Mouse (Mus musculus): ENCODE data around the gene Ube2o.

Gene Ube2o

GRCm38 (mm10) chr11:116581376-116581814 lies at the start of gene Ube2o:
Gene Ube2o (minus strand): TSS chr11:116581447.
- DNase-seq (ENCODE audit: low spot score in 2 of 2): peak; percentile 42 to 83

DNA sequence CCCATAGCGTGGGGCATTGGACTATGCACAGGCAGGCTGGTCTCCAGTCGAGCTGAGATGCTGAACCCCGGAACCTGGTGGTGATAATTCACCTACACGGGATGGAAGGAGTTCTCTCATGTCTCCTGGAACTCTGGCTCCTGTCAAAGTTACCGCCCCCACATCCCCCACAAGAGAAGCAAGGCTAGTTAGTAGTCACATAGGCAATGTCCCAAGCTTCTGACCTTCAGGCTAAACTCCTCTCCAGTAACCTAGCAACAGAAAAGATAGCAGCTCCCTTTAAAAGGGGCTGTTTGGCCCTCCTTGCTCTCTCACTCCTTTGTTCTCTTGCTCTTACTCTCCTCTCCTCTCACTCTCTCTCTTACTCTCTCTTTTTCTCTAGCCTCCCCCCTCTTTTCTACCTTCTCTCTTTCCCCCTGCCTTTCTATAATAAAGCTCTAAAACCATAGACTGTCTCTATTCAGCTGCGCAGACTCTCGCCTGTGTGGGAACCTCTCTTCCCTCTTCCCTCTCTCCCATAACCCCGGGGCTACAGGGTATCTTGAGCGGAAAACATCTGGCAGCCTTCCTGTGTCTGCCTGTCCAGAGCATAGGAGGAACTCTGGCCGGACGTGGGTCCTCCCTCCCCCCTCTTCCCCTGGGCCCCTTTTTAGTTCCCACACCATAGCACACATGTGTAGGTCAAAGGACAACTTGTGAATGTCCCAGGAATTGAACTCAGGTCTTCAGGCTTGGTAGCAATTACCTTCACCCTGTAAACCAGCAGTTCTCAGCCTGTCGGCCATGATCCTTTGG lies 49.1 kb upstream of the Ube2o start:
- no peak for DNase-seq (ENCODE audit: low spot score in 2 of 2)

- DNase-seq (ENCODE audit: low spot score in 2 of 2): no peak
Measured at GRCm38 (mm10) chr11:116629472-116629871, 48.2 kb upstream of the Ube2o start.

DNA sequence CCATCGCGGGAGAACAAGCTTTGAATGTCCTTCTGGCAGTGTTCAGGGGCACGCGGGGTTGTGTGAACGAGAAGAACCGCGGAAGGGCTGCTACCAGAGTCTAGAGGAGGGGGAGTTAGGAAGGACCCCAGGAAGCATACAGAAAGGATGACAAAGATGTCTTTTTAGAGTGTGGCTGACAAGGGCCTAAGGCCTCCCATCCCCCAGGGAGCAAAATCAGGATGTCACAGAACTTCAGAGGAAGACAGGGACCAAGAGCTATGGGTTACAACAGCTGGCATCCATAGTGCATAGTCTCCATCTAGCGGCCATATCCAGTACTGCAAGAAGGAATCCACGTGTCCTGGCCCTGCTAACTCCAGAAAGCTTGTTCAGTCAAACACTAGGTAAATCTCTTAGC lies 47.5 kb upstream of the Ube2o start:
- peak in 1 of 2 experiments; percentile 94 for DNase-seq (ENCODE audit: low spot score in 2 of 2)

DNA sequence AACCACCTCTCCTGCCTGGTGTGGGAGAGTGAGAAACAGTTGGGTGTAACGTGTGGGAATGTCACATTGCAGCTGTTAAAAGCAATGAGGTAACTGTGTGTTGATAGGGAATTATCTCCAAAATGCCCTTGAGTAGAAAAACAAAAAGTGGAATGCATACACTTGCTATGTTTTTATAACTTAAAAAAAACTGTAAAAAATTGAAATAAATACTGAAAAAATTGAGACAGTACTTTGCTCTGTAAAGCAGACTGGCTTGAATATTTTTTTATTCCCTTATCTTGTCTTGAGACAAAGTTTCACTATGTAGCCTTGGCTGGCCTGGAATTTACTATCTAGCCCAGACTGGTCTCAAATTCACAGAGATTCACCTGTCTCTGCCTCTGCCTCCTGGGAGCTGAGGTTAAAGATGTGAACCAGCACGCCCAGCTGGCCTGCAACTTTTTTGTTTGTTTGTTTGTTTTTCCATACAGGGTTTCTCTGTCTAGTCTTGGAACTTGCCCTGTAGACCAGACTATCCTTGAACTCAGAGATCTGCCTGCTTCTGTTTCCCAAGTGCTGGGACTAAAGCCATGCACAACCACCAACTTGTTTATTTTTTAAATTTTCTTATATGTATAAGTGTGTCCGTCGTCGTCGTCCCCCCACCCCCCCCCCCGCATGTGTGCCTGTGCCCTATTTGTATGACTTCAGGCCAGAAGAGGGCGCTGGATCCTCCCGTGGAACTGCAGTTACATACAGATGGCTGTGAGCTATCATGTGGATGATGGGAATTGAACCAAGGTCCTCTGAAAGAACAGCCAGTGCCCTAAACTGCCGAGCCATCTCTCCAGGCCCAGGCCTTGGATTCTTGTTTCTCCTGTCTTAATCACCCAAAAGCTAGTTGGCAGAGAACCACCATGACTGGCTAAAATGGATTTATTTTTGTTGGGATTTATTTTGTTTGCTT lies 46.1 kb upstream of the Ube2o start:
- DNase-seq (ENCODE audit: low spot score in 2 of 2): no peak

DNA sequence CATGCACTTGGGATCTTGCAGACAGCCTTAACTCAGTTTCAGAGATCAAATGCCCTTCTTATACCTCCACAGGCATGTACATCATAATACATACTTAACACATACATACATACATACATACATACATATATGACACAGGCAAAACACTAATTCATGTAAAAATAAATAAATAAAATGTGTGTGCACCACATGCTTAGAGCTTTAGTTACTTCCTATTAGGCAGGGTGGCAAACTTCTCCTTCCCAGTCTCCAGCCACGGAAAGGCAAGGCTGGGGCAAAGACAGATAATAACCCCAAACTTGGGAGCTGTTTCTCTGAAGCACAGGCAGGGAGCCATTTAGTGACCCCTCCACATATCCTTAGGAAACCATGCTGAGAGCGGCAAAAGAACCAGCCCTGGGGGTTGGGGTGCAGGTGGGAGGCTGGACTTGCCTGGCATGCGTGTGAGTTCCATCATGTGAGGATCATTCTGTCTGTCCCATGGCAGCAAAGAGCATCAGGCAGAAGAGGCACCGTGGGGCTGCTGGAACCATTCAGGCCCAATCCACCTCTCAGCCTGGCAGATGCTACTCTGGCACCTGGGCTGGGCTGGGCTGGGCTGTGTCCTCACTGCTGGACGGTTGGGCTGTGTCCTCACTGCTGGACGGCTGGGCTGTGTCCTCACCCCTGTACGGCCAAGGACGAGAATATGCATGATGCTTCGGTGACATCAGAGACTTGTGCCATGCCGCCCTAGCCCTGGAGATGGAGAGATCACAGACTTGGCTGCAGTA lies 45.2 kb upstream of the Ube2o start, which contains the start of gene Rhbdf2:
Rhbdf2 (minus strand) TSS at position 721 of the 773 bp plus-strand sequence.
- no peak for DNase-seq (ENCODE audit: low spot score in 2 of 2)

GRCm38 (mm10) chr11:116625081-116626000 lies 44.1 kb upstream of the Ube2o start:
- DNase-seq (ENCODE audit: low spot score in 2 of 2): no peak

DNA sequence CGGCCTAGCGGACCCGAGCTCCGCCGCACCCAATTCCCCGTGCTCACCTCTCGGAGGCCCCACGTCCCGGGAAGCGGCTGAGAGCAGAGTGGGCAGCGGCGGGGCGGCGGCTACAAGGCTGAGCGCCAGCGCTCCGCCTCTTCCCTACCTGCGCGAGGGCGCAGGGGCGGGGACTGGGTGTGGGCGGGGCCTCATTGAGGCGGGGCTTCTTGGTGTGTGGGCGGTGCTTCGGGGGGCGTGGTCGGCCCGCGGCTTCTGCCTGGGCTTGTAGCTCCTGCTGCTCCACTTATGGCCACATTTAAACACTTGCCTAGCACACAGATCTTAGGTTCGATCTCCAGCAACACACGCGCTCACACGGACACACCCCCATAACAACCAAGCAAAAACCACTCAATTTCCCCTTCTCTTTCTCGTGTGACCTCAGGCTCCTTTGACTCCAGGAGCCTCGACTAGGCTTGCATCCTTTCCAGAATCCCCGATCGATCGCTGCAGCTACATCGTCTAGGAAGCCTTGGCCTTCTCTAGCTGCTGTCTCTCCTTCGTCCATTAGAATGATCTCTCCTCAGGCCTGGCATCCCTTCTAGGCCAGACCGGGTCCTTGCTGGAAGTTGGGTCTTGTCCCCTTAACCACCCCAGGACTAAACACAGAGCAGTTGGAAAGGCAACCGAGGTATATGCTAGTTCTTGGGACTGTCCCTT lies 43.0 kb upstream of the Ube2o start:
- no peak for DNase-seq (ENCODE audit: low spot score in 2 of 2)

GRCm38 (mm10) chr11:116623281-116624124 lies 42.3 kb upstream of the Ube2o start:
- no peak for DNase-seq (ENCODE audit: low spot score in 2 of 2)

- peak in 1 of 2 experiments; percentile 38 for DNase-seq (ENCODE audit: low spot score in 2 of 2)
Measured at GRCm38 (mm10) chr11:116621258-116621704, 40.0 kb upstream of the Ube2o start.

DNA sequence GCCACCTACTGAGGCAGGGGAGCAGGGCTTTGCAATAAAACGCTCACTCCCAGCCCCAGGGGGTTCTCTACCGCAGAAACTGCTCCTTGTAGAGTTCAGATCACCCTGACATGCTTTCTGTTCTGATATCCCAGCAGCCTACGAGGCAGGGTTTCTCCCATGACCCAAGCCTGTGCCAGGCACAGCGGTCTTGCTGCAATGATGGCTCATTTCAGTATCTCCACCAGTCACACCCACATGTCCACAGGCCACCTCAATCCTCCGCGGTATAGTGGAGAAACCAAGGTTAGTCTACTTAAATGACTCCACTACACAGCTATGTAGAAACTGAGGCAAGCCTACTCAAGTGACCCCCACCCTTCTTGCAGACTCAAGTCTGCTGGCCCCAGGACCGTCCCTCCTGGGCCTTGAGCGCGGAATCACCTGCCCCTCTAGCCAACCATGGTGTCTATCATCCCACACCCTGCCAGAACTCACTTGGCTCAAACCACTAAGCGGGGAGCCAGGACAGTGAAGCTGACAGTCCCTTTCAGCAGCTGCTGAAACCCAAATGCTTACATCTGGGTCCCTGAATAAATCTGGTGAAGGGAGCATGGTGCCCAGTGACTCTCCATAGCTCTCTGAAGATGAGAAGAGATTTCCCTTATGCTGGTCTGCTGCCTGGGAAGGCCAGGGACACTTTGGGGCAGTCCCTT lies 39.5 kb upstream of the Ube2o start:
- DNase-seq (ENCODE audit: low spot score in 2 of 2): no peak

GRCm38 (mm10) chr11:116620073-116620472 lies 38.8 kb upstream of the Ube2o start:
- no peak for DNase-seq (ENCODE audit: low spot score in 2 of 2)

DNA sequence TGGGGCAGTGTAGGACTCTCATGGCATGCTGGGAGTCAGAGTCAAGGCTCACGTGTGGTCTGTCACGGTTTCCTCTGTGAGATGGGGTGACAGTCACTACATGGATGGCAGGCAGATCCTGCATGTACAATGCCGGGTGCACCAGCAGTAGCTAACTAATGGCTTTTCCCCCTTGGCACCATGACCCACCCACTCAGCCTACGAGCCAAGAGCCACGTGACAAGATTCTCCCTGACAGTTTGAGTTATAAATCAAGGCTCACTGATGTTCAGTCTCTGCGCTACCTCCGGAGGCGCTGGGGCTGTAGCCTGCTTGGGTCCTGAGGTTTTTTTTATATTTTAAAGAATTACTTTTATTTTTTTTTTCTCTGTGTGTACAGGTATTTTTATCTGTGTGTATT lies 38.3 kb upstream of the Ube2o start:
- DNase-seq (ENCODE audit: low spot score in 2 of 2): no peak

DNA sequence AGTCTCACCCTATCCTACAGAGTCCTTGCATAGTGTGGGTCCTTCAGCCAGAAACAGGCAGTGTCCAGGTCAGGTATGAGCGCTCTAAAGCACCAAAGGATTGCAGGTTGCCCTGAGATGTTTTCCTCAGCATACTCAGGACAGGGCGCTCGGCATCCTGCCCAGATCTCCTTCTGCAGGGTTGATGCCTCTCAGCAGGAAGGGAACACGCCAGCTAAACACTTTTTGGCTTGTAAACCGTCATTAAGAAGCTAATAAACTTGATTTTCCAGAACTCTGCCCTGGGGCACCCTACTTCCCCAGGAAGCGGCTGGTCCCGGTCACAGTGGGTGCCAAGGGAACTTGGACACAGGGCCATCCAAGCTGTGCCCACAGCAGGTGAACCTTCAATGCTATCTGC lies 37.9 kb upstream of the Ube2o start:
- DNase-seq (ENCODE audit: low spot score in 2 of 2): no peak

DNA sequence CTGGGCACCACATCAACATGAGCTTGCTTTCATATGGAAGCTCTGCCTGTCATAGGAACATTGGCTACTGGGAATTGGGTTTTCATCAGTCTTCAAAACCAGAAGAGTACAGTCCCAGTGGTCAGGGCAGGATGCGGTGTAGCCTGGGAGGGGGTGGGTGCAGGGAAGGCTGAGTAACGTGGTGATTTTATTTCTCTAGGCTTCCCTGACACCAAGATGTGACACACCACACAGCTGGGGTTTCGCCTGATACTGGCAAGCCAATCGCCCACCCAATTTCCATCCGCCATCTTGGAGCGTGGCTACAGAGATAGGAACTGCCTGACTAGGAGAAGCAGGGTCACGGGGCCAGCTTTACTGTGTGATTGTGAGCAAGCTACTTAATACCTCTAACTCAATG lies 37.4 kb upstream of the Ube2o start:
- no peak for DNase-seq (ENCODE audit: low spot score in 2 of 2)

DNA sequence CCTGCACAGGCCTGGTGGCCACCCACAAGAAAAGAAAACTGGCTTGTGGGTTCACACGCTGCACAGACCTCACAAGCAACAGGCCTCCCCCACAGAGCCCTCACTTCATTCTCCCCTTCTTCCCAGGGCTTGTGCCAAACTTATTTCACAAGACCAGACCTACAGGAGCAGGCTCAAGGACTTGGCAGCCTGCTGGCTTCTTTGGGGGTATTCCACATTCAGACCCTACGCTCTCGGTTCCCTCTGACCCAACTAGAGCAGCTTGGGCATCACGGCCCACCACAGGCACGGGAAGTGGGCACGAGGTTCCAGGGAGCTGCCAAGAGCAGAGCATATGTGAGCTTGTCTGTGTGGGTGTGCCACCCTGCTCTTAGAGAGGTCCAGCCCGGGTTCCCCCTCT lies 36.4 kb upstream of the Ube2o start:
- no peak for DNase-seq (ENCODE audit: low spot score in 2 of 2)

DNA sequence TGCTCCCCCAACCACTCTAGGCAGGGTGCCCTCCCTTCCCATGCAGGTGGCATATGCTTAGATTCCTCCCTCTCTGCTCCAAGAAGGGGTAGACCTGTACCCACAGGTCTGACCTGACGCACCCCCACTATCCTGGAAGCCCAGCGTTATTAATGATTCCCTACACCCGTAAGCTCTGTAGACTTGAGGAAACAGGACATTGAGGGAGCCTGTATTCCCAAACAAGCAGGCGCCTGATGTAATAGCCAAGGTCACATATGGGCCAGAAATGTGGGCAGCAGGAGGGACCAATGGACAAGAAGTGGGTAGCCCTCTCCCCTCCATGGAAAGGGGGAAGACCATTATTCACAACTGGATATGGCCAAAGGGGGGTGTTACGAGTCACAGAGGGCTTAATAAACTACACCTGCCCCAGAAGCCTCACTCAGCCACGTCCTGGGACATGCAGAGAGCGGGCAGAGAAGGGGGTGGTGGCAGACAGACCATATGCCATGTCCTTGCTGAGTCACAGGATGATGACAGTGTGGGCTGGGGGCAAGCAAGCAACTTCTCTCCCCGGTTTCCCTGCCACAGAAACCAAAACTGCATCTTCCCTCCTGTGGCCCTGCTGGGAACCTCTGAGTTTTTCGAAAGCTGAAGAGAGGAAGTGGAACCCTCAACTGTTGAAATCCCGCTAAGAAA lies 35.3 kb upstream of the Ube2o start:
- DNase-seq (ENCODE audit: low spot score in 2 of 2): no peak
